Mouse (Mus musculus): ENCODE measurements around the gene Bhlhe23. TPM values are rescaled to one million over a fixed set of nuclear protein-coding genes. Genes with fewer than 3 reads are reported as not detected.

Gene Bhlhe23
- total and polyA plus RNA-seq, 3 experiments: not detected

GRCm38 (mm10) chr2:180737984-180738383 lies 38.7 kb downstream of the Bhlhe23 start:
- H3K27ac ChIP-seq (ENCODE audit: control insufficient read depth, low read depth, low read length): no peak overlapping the region
- no peak for TF ChIP-seq MAX (IDR thresholded peaks at IDR 0.05; ENCODE audit: low read length)
- no peak for TF ChIP-seq POLR2AphosphoS2 (IDR thresholded peaks at IDR 0.05; ENCODE audit: low read length)
- no peak for TF ChIP-seq NRF1 (IDR thresholded peaks at IDR 0.05; ENCODE audit: insufficient read depth, low read depth, low read length, poor library complexity, severe bottlenecking)
- TF ChIP-seq ZC3H11A (IDR thresholded peaks at IDR 0.05; ENCODE audit: low read depth, low read length): no peak
- no peak for TF ChIP-seq USF1 (IDR thresholded peaks at IDR 0.05; ENCODE audit: low read depth, low read length)
- no peak for TF ChIP-seq CHD1 (IDR thresholded peaks at IDR 0.05; ENCODE audit: low read depth, low read length)
- no peak for TF ChIP-seq CTCF (IDR thresholded peaks at IDR 0.05 in 2 of 3, conservative IDR thresholded peaks at IDR 0.05 in 1 of 3; ENCODE audit: control insufficient read depth in 1 of 3, insufficient read depth in 1 of 3, low read depth in 2 of 3, low read length in 3 of 3, poor library complexity in 1 of 3, severe bottlenecking in 1 of 3)
- no peak for TF ChIP-seq ETS1 (IDR thresholded peaks at IDR 0.05; ENCODE audit: low read depth, low read length)
- no peak for TF ChIP-seq MYC (IDR thresholded peaks at IDR 0.05; ENCODE audit: low read depth, low read length)
- TF ChIP-seq BHLHE40 (IDR thresholded peaks at IDR 0.05; ENCODE audit: borderline replicate concordance, low read depth, low read length): no peak
- TF ChIP-seq MEF2A (IDR thresholded peaks at IDR 0.05; ENCODE audit: extremely low read depth, insufficient replicate concordance, low read depth, low read length, poor library complexity, severe bottlenecking): no peak
- no peak for TF ChIP-seq KAT2A (conservative IDR thresholded peaks at IDR 0.05; ENCODE audit: low read depth, low read length)
- TF ChIP-seq GATA1 (IDR thresholded peaks at IDR 0.05; ENCODE audit: low read depth, low read length): no peak
- TF ChIP-seq JUND (IDR thresholded peaks at IDR 0.05; ENCODE audit: low read depth, low read length): no peak
- TF ChIP-seq USF2 (IDR thresholded peaks at IDR 0.05; ENCODE audit: borderline replicate concordance in 1 of 2, insufficient read depth in 1 of 2, low read depth in 1 of 2, low read length in 2 of 2): no peak
- TF ChIP-seq CHD2 (IDR thresholded peaks at IDR 0.05; ENCODE audit: low read length): no peak
- no peak for TF ChIP-seq SIN3A (IDR thresholded peaks at IDR 0.05; ENCODE audit: low read length)
- TF ChIP-seq MAFK (IDR thresholded peaks at IDR 0.05; ENCODE audit: borderline replicate concordance, low read depth, low read length): no peak
- TF ChIP-seq MXI1 (IDR thresholded peaks at IDR 0.05; ENCODE audit: low read depth, low read length): no peak
- no peak overlapping the region for H3K4me3 ChIP-seq (ENCODE audit: control insufficient read depth in 1 of 2, insufficient read depth in 1 of 2, low read depth in 2 of 2, low read length in 2 of 2)
- no peaks in the 10 kb centered on the region for H3K27me3 ChIP-seq (ENCODE audit: control insufficient read depth in 1 of 2, insufficient read depth in 2 of 2, low read length in 2 of 2)
- no peaks in the 10 kb centered on the region for H3K9me3 ChIP-seq (replicated peaks; ENCODE audit: insufficient read depth, low read length)
- no peak for DNase-seq (ENCODE audit: low read depth, low spot score)
- no peaks in the 10 kb centered on the region; a peak in 1 of 4 replicates for H3K4me1 ChIP-seq (ENCODE audit: control insufficient read depth in 1 of 2, insufficient read depth in 2 of 2, low read length in 2 of 2)
- H3K79me2 ChIP-seq (ENCODE audit: control insufficient read depth, insufficient read depth, low read length, poor library complexity): no peaks in the 10 kb centered on the region
- H3K9ac ChIP-seq (ENCODE audit: control insufficient read depth, low read depth, low read length, poor library complexity, severe bottlenecking): no peak overlapping the region
- no peaks in the 10 kb centered on the region for H3K36me3 ChIP-seq (ENCODE audit: control insufficient read depth in 1 of 2, insufficient read depth in 2 of 2, low read length in 2 of 2)

- Histone ChIP-seq H3K27me3 (ENCODE audit: control insufficient read depth in 1 of 2, insufficient read depth in 2 of 2, low read length in 2 of 2) (no peaks in the 10 kb centered on the region), H3K27ac (ENCODE audit: control insufficient read depth, low read depth, low read length) (no peak overlapping the region), H3K4me3 (ENCODE audit: control insufficient read depth in 1 of 2, insufficient read depth in 1 of 2, low read depth in 2 of 2, low read length in 2 of 2) (no peak overlapping the region), H3K79me2 (ENCODE audit: control insufficient read depth, insufficient read depth, low read length, poor library complexity) (no peaks in the 10 kb centered on the region), H3K36me3 (ENCODE audit: control insufficient read depth in 1 of 2, insufficient read depth in 2 of 2, low read length in 2 of 2) (peaks cover 0 to 12% of the 10 kb centered on the region in 2 experiments; a peak in 2 of 4 replicates), H3K9ac (ENCODE audit: control insufficient read depth, low read depth, low read length, poor library complexity, severe bottlenecking) (no peak overlapping the region), H3K9me3 (replicated peaks; ENCODE audit: insufficient read depth, low read length) (no peaks in the 10 kb centered on the region), H3K4me1 (ENCODE audit: control insufficient read depth in 1 of 2, insufficient read depth in 2 of 2, low read length in 2 of 2) (peaks cover 11 to 18% of the 10 kb centered on the region in 2 experiments)
- DNase-seq (ENCODE audit: low read depth, low spot score): no peak
- TF ChIP-seq MAFK (IDR thresholded peaks at IDR 0.05; ENCODE audit: borderline replicate concordance, low read depth, low read length): no peak
- TF ChIP-seq SMC3 (IDR thresholded peaks at IDR 0.05; ENCODE audit: low read depth, low read length): no peak
- no peak for TF ChIP-seq USF1 (IDR thresholded peaks at IDR 0.05; ENCODE audit: low read depth, low read length)
- TF ChIP-seq RAD21 (IDR thresholded peaks at IDR 0.05; ENCODE audit: low read depth, low read length): no peak
- no peak for TF ChIP-seq NRF1 (IDR thresholded peaks at IDR 0.05; ENCODE audit: insufficient read depth, low read depth, low read length, poor library complexity, severe bottlenecking)
- no peak for TF ChIP-seq CHD2 (IDR thresholded peaks at IDR 0.05; ENCODE audit: low read length)
These were observed 41.5 kb downstream of the Bhlhe23 start for GRCm38 (mm10) chr2:180735232-180735631.

Data from MEL (cell line).